Mouse (Mus musculus) liver, postnatal 0 days (tissue): Measurements from ENCODE around the gene Ica1l. TPM values are rescaled to one million over a fixed set of nuclear protein-coding genes. Genes with fewer than 3 reads are reported as not detected.

ENCODE experiments used
- ATAC-seq: fragments of 200-750 bp; cut with Nextera tagmentation; 2 replicates; pipeline ENCODE4 v1.8.0; 2017; ENCODE audit warnings: mild to moderate bottlenecking, moderate library complexity
- DNase-seq: peaks from one replicate; pipeline ENCODE4 v3.0.0-alpha.2; 2016
- H3K27ac ChIP-seq: fragments of 300-500 bp; sonication (generic); 2 replicates; pipeline ENCODE4 v1.5.1; 2014; ENCODE audit warnings: antibody characterized with exemption, moderate library complexity, mild to moderate bottlenecking, low read depth
- H3K27me3 ChIP-seq: fragments of 300-500 bp; sonication (generic); 2 replicates; pipeline ENCODE4 v1.6.1; 2014; ENCODE audit warnings: low read length, control low read depth, mixed read lengths; ENCODE audit not compliant: insufficient read depth
- H3K36me3 ChIP-seq: fragments of 300-500 bp; sonication (generic); replicated peaks from 2 replicates; pipeline ENCODE4 v1.6.1; 2014; ENCODE audit warnings: mild to moderate bottlenecking, control low read depth, low read length, moderate library complexity, mixed read lengths; ENCODE audit not compliant: insufficient read depth
- H3K4me1 ChIP-seq: fragments of 300-500 bp; sonication (generic); 2 replicates; pipeline ENCODE4 v1.6.1; 2014; ENCODE audit warnings: antibody characterized with exemption, mild to moderate bottlenecking, control low read depth; ENCODE audit not compliant: insufficient read depth
- H3K4me2 ChIP-seq: fragments of 300-500 bp; sonication (generic); 2 replicates; pipeline ENCODE4 v1.6.1; 2014; ENCODE audit warnings: low read depth, mild to moderate bottlenecking, low read length, moderate library complexity, mixed read lengths
- H3K4me3 ChIP-seq: fragments of 300-500 bp; sonication (generic); 2 replicates; pipeline ENCODE4 v1.5.1; 2014; ENCODE audit warnings: low read depth, low read length
- H3K9ac ChIP-seq: fragments of 300-500 bp; sonication (generic); replicated peaks from 2 replicates; pipeline ENCODE4 v1.6.1; 2014; ENCODE audit warnings: mild to moderate bottlenecking, moderate library complexity
- H3K9me3 ChIP-seq: fragments of 300-500 bp; sonication (generic); 2 replicates; pipeline ENCODE4 v1.6.1; 2016; ENCODE audit warnings: mild to moderate bottlenecking, control low read depth, low read length, mixed read lengths
- CTCF ChIP-seq: sonication (generic); IDR thresholded peaks from 2 replicates; pipeline ENCODE4 v1.5.1; 2016; ENCODE audit warnings: antibody characterized with exemption, low read depth
- EP300 ChIP-seq: IDR thresholded peaks from 2 replicates; pipeline ENCODE4 v1.6.1; 2016; ENCODE audit warnings: antibody characterized with exemption, low read depth, mild to moderate bottlenecking
- whole genome bisulfite sequencing: fragments of 180-500 bp; shearing (Covaris S2); extraction: QIAGEN DNeasy Blood & Tissue Kit; methylation state at CpG from one replicate; pipeline ENCODE4 v1.1.7; 2014; ENCODE audit not compliant: insufficient replicate concordance; 5-methylcytosine and 5-hydroxymethylcytosine counted together
- polyA plus RNA-seq: library from polyadenylated mRNA; unstranded; fragments of >200 nt; fragmentation: Nextera tagmentation; extraction: Ambion mirVana; gene quantifications from 2 replicates; pipeline ENCODE4 v1.2.1, GENCODE M21; 2015

The Ica1l gene
- polyA plus RNA-seq, 1 experiment from 2014 or later = 0.16 TPM

DNA sequence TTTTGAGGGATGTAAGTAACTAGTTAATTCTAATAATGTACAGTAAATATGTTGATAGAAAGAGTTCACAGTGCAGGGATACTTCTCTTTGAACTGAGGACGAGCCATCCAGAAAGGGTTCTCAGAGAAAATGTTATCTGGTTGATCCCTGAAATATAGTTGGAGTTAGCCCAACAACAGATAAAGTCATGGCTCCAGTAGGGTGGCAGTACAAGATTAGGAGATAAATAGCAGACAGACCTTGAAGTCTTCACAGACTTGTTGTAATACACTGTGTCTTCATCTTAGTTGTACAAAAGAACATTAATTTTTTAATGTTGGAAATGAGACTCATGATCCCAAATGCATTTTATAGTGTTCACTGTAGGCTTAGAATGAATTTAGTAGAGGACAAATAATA is 83.0 kb downstream of the Ica1l start:
- DNase-seq = no peak
- Histone ChIP-seq H3K27me3 (no peaks in the 10 kb centered on the region), H3K4me1 (no peaks in the 10 kb centered on the region), H3K36me3 (peaks cover 8% of the 10 kb centered on the region; the same call in 1 of the 2 replicates), H3K9me3 (no peaks in the 10 kb centered on the region), H3K9ac (no peak overlapping the region), H3K4me3 (no peak overlapping the region), H3K4me2 (no peak overlapping the region), H3K27ac (no peak overlapping the region)
- TF ChIP-seq EP300 (no peak), CTCF (no peak)
- 43% methylated on average over 1 of the region's 1 CpGs for WGBS
- ATAC-seq = no peak

DNA sequence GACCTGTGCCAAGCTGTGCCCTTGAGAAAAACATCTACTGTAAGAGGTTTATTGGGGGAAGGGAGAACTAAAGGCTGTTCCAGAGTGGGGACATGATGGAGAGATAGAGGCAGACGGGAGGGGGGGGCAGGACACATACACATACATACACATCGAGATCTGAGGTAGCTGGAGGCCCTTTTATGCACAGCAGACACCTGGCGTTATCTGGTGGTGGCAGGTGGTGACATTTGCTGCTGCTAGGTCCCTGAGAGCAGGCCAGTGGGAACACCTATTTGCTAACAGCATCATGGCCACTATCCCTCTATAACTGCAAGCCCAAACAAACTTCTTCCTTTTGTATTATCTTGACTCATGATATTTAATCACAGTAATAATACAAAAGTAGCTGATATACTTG is 85.8 kb downstream of the Ica1l start:
- no peak for TF ChIP-seq EP300

DNA sequence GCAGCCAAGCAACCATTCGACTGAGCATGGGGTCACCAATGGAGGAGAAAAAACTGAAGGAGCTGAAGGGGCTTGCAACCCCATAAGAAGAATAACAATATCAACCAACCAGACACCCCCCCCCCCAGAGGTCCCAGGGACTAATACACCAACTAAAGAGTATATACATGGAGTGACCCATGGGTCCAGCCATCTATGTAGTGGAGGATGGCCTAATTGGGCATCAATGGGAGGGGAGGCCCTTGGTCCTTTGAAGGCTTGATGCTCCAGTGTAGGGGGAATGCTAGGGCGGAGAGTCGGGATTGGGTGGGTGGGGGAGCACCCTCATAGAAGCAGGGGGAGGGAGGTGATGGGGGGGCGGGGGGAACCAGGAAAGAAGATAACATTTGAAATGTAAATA is 95.5 kb downstream of the Ica1l start:
- H3K4me3 ChIP-seq = no peak overlapping the region
- TF ChIP-seq CTCF (no peak), EP300 (no peak)
- H3K9ac ChIP-seq = no peak overlapping the region
- H3K27me3 ChIP-seq = no peaks in the 10 kb centered on the region
- no peaks in the 10 kb centered on the region for H3K9me3 ChIP-seq
- H3K4me1 ChIP-seq = peaks cover 6% of the 10 kb centered on the region; the same call in 1 of the 2 replicates
- H3K36me3 ChIP-seq = peaks cover 2% of the 10 kb centered on the region; the same call in 1 of the 2 replicates
- WGBS = 92% methylated on average over 4 of the region's 4 CpGs
- no peak for DNase-seq
- H3K4me2 ChIP-seq = no peak overlapping the region
- ATAC-seq = no peak
- H3K27ac ChIP-seq = no peak overlapping the region

More for the DNA sequence above, 85.8 kb downstream of the Ica1l start:
- no peaks in the 10 kb centered on the region for H3K4me1 ChIP-seq
- H3K9ac ChIP-seq = no peak overlapping the region
- WGBS = 54% methylated on average over 3 of the region's 3 CpGs
- H3K36me3 ChIP-seq = peaks cover 5% of the 10 kb centered on the region; the same call in 1 of the 2 replicates
- H3K9me3 ChIP-seq = no peaks in the 10 kb centered on the region
- H3K4me2 ChIP-seq = no peak overlapping the region
- ATAC-seq = no peak
- no peak for DNase-seq
- no peak overlapping the region for H3K27ac ChIP-seq
- no peak overlapping the region for H3K4me3 ChIP-seq
- no peaks in the 10 kb centered on the region for H3K27me3 ChIP-seq

DNA sequence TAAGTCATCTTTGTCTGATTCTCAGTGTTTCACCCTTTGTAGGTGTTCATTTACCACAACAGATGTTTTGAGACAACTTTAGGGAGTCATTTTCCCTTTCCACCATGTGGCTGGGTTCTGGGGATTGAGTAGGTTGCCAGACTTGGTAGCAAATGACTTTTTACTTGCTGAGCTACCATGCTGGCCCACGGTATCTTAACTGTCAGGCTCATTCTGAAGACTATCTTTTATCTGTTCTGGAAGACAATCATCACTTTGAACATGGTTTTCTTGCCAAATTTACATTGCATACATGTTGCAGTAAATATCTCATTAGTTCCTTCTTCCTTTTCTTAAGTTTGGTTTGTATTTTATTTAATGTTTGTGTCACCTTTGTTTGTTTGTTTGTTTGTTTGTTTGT is 97.0 kb downstream of the Ica1l start:
- ATAC-seq (no peak), DNase-seq (no peak)
- Histone ChIP-seq H3K9me3 (no peaks in the 10 kb centered on the region), H3K4me1 (peaks cover 6% of the 10 kb centered on the region; the same call in 1 of the 2 replicates), H3K9ac (no peak overlapping the region), H3K4me2 (no peak overlapping the region), H3K4me3 (no peak overlapping the region), H3K27me3 (no peaks in the 10 kb centered on the region), H3K36me3 (peaks cover 2% of the 10 kb centered on the region; the same call in 1 of the 2 replicates), H3K27ac (no peak overlapping the region)
- TF ChIP-seq CTCF (no peak), EP300 (no peak)
- WGBS = 48% methylated on average over 1 of the region's 1 CpGs

DNA sequence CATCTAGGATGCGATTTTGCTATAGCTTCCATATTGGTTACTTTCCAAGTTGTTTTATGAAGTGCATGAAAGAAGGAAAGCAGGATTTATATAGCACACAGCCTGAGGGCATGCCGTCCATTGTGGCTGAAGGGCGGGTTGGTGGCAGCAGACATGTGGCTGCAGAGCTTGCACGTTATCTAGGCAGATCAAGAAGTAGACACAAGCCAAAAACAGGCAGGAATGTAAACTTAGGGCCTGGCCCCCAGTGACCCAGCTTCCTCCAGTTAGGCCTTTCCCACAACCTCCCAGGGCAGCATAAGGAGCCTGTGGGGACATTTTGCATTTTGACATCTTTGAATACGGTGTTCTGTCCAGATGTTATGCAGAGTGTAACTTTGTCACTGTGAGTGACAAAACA is 99.2 kb downstream of the Ica1l start:
- Histone ChIP-seq H3K36me3 (no peaks in the 10 kb centered on the region), H3K4me1 (peaks cover 6% of the 10 kb centered on the region; the same call in 1 of the 2 replicates), H3K4me3 (no peak overlapping the region), H3K9me3 (no peaks in the 10 kb centered on the region), H3K4me2 (no peak overlapping the region), H3K9ac (no peak overlapping the region), H3K27me3 (no peaks in the 10 kb centered on the region), H3K27ac (no peak overlapping the region)
- WGBS = 53% methylated on average over 5 of the region's 5 CpGs
- TF ChIP-seq CTCF (no peak), EP300 (no peak)
- ATAC-seq (no peak), DNase-seq (no peak)

DNA sequence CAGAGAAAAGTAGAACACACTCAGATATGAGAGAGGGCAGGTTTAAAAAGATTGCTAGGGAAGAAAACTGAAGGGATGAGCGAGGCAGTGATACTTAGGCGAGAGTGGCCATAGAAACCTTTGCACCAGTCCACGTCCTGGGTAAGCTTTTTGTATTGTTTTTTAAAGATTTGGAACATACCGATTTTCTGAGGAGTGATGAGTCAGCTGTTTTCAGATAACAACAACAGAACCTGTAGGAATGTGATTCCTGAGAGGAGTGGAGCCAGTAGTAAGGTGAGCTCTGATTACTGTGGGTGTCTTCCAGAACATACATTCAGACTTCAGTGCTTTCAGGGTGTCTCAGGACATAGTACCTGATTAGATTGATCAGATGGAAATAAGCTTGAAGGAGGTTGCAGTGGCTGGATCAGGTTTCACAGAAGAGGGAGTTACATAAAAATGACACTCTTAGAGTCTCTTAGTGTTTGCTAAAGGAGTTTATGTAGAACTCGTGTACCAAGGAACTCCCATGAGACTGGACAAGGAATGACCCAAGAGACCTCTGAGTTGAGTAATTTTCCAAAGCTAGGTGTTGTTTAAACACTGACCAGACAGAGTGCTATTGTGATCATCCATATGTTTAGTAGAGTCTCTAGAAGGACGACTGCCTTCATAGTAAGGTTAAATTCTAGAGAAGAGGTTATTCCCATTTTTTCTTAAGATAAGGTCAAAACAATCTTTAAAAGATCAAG is 100.8 kb downstream of the Ica1l start:
- H3K27ac ChIP-seq = no peak overlapping the region
- no peak for DNase-seq
- no peak overlapping the region for H3K4me2 ChIP-seq
- WGBS = 66% methylated on average over 6 of the region's 6 CpGs
- H3K4me1 ChIP-seq = peaks cover 6% of the 10 kb centered on the region; the same call in 1 of the 2 replicates
- TF ChIP-seq CTCF (no peak), EP300 (no peak)
- H3K9me3 ChIP-seq = no peaks in the 10 kb centered on the region
- no peaks in the 10 kb centered on the region for H3K36me3 ChIP-seq
- no peak overlapping the region for H3K9ac ChIP-seq
- H3K27me3 ChIP-seq = no peaks in the 10 kb centered on the region
- ATAC-seq = no peak
- H3K4me3 ChIP-seq = no peak overlapping the region
